Mouse (Mus musculus): ENCODE measurements at regions not wholly inside any gene's neighbourhood (a gene's known extent, or its start where the extent isn't known, plus 50 kb on each side); places are given as distances from the start of the nearest gene placed in this dataset.
A peak's percentile ranks its signal among the peaks of the same experiment; 100 is the strongest.
"Not testable (repeated sequence)": the region's sequence is repeated elsewhere in the genome, so short reads cannot be mapped to it uniquely, and the experiment has no call there.

GRCm38 (mm10) chr13:72557951-72558350 is 70.7 kb upstream of the Irx2 start:
- Histone ChIP-seq H3K27ac (no peak overlapping the region), H3K9me3 (replicated peaks) (no peaks in the 10 kb centered on the region), H3K36me3 (no peaks in the 10 kb centered on the region), H3K4me3 (no peak overlapping the region), H3K27me3 (ENCODE audit: low read depth, poor library complexity, severe bottlenecking) (peaks cover 73% of the 10 kb centered on the region), H3K4me1 (peaks cover 3% of the 10 kb centered on the region; the same call in 1 of the 2 replicates)
- WGBS = 80% methylated on average over 8 of the region's 8 CpGs
- no peak for DNase-seq (ENCODE audit: low spot score)

DNA sequence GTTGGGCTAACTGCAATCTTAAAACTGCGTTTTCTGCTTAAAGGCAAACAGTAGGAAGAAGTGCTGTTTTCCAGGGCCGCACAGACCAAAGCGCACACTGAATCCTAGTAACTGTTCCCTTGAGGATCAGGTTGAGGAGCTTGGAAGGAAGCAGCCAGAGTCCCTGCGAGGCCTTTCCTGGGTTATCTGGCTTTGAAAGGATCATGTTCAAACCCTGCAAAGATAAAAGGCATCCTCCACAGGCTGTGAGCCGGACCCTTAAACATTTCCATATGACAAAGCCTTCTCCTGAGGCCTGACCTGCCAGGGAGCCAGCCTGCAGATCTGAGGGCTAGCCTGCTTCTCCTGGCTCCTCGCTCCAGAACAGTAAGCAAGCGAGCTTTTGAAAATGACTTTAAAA is 56.7 kb upstream of the Irx2 start:
- DNase-seq (ENCODE audit: low spot score) = peak; percentile 37
- H3K4me1 ChIP-seq = peaks cover 4% of the 10 kb centered on the region; the same call in 1 of the 2 replicates
- H3K9me3 ChIP-seq (replicated peaks) = no peaks in the 10 kb centered on the region
- no peak overlapping the region for H3K27ac ChIP-seq
- H3K27me3 ChIP-seq (ENCODE audit: low read depth, poor library complexity, severe bottlenecking) = peaks cover 57% of the 10 kb centered on the region
- H3K36me3 ChIP-seq = no peaks in the 10 kb centered on the region
- H3K4me3 ChIP-seq = no peak overlapping the region
- 16% methylated on average over 7 of the region's 7 CpGs for WGBS

DNA sequence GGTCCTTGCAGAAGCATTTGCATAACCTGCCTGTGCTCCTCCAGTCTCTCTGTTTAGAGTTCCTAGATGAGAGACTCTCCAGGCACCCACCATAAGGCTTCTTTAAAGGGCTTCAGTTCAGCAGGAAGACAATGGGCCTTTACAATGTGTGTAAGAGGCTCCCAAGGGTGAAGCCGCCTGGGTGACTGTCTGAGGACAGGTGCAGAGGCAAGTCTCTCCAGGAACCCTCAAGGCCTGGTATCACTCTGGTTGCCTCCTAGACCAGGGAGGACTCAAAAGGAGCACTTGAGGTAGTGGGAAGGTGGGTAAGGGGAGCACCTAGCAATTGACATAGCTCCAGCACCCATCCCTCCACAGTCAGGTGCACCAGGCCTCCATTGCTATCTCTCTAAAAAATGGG is 55.8 kb upstream of the Irx2 start:
- Histone ChIP-seq H3K9me3 (replicated peaks) (no peaks in the 10 kb centered on the region), H3K36me3 (no peaks in the 10 kb centered on the region), H3K27me3 (ENCODE audit: low read depth, poor library complexity, severe bottlenecking) (peaks cover 56% of the 10 kb centered on the region), H3K4me3 (no peak overlapping the region), H3K4me1 (peaks cover 4% of the 10 kb centered on the region; the same call in 1 of the 2 replicates), H3K27ac (no peak overlapping the region)
- DNase-seq (ENCODE audit: low spot score) = no peak
- 52% methylated on average over 1 of the region's 1 CpGs for WGBS

DNA sequence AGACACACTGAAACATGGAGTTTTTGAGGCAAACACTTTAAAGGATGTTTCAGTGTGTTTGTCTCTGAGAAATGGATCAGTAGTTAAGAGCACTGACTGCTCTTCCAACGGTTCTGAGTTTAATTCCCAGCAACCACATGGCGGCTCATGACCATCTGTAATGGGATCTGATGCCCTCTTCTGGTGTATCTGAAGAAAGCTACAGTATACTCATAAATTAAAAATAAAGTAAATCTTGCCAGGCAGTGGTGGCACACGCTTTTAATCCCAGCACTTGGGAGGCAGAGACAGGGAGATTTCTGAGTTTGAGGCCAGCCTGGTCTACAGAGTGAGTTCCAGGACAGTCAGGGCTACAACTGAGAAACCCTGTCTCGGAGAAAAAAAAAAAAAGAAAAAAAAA is 54.5 kb upstream of the Irx2 start:
- not testable (repeated sequence) for H3K4me3 ChIP-seq; H3K4me1 ChIP-seq; DNase-seq (ENCODE audit: low spot score); H3K9me3 ChIP-seq (replicated peaks); H3K27ac ChIP-seq; H3K36me3 ChIP-seq
- H3K27me3 ChIP-seq (ENCODE audit: low read depth, poor library complexity, severe bottlenecking) = peaks cover 56% of the 10 kb centered on the region
- WGBS = 83% methylated on average over 4 of the region's 4 CpGs

DNA sequence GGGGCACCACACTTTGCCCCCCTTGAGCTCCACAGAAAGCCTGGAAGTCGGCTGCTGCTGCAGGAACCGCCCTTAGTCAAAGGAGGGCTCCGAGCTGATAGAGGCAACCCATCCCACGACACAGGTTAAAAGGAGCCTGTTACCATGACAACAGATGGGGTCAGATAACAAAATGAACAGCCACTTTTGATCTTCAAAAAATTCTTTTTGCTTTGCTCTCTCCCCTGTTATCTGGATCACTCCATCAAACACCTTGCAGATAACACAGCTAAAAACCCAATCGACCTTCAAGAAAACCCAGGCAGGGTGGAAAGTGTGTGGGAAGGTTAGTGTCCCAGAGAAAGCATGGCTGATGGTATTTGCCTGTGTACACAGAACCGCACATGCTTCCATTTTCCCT is 52.1 kb upstream of the Irx2 start:
- 19% methylated on average over 6 of the region's 6 CpGs for WGBS
- no peaks in the 10 kb centered on the region for H3K9me3 ChIP-seq (replicated peaks)

DNA sequence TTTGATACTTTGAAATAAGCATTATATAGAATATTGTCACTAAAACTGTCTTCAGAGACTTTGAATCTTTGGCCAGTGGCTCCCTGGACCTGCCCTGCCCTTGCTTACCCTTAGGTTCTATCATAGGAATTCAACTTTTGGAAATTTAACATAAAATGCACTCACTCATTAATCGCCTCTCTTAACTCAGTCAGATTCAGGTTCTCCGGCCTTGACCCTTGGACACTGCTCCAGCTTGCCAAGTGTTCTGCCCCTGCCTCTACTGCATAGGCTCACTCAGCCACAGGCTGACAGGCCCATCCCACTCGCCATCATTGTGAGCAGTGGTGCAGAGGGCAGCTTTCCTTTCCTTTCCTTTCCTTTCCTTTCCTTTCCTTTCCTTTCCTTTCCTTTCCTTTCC is 50.2 kb upstream of the Irx2 start:
- Histone ChIP-seq H3K4me1 (no peaks in the 10 kb centered on the region), H3K9me3 (replicated peaks) (no peaks in the 10 kb centered on the region), H3K27ac (no peak overlapping the region), H3K4me3 (no peak overlapping the region), H3K36me3 (no peaks in the 10 kb centered on the region), H3K27me3 (ENCODE audit: low read depth, poor library complexity, severe bottlenecking) (peaks cover 37% of the 10 kb centered on the region)
- DNase-seq (ENCODE audit: low spot score) = no peak
- 85% methylated on average over 3 of the region's 3 CpGs for WGBS

More for the DNA sequence above, 52.1 kb upstream of the Irx2 start:
- no peak overlapping the region for H3K4me3 ChIP-seq
- H3K27me3 ChIP-seq (ENCODE audit: low read depth, poor library complexity, severe bottlenecking) = peaks cover 43% of the 10 kb centered on the region
- no peak overlapping the region for H3K27ac ChIP-seq
- no peaks in the 10 kb centered on the region for H3K36me3 ChIP-seq
- DNase-seq (ENCODE audit: low spot score) = no peak
- peaks cover 4% of the 10 kb centered on the region; the same call in 1 of the 2 replicates for H3K4me1 ChIP-seq
